Mouse (Mus musculus) bone marrow, adult 2 months (tissue): ENCODE results near the gene Ceacam15.

Experiments
- CTCF ChIP-seq: fragments of 200-500 bp; IDR thresholded peaks from 2 replicates; pipeline ENCODE4 v1.5.1; 2011; ENCODE audit warnings: low read length, control low read depth; ENCODE audit not compliant: control insufficient read depth, insufficient read depth
- POLR2A ChIP-seq: fragments of 200-500 bp; IDR thresholded peaks from 2 replicates; pipeline ENCODE4 v1.6.1; 2011; ENCODE audit warnings: low read depth, mild to moderate bottlenecking, control low read depth, low read length, borderline replicate concordance; ENCODE audit not compliant: control insufficient read depth

GRCm38 (mm10) chr7:16695025-16695424 lies 19.5 kb upstream of the Ceacam15 start:
- TF ChIP-seq CTCF (0 out of 2 replicates have a peak, but pooled peaks have one; percentile 24), POLR2A (no peak)
